8 mouse cellular contexts compared by ENCODE assay signal in genomic region chr2:144333138-144333842, GRCm38 (mm10). TPM values are rescaled to one million over a fixed set of nuclear protein-coding genes. Genes with fewer than 3 reads are reported as not detected.
A peak's percentile ranks its signal among the peaks of the same experiment; 100 is the strongest.
DNase-seq lines count a peak whose midpoint lies in the region; ATAC-seq lines count a peak whose summit lies in the region.

No protein-coding gene starts in this region.

- peaks cover 68% of the 10 kb centered on the region for H3K27me3 ChIP-seq in kidney, embryonic 16.5 days (ENCODE audit: insufficient read depth, low read length)
- H3K27me3 ChIP-seq in midbrain, embryonic 11.5 days (ENCODE audit: control insufficient read depth, insufficient read depth, low read length): peaks cover 64% of the 10 kb centered on the region

- 6% methylated on average over 28 of the region's 28 CpGs for WGBS in kidney, embryonic 16.5 days
- WGBS in midbrain, embryonic 11.5 days: 7% methylated on average over 28 of the region's 28 CpGs

- no peak overlapping the region for H3K9ac ChIP-seq in kidney, embryonic 16.5 days (replicated peaks; ENCODE audit: low read length)
- peak overlapping the region; percentile 33; the same call in 1 of the 2 replicates for H3K9ac ChIP-seq in midbrain, embryonic 11.5 days (ENCODE audit: low read length)

- peak overlapping the region; percentile 99 for H3K4me2 ChIP-seq in kidney, embryonic 16.5 days (replicated peaks; ENCODE audit: low read depth, low read length)
- peak overlapping the region; percentile 40 for H3K4me2 ChIP-seq in midbrain, embryonic 11.5 days

- H3K9me3 ChIP-seq in kidney, embryonic 16.5 days (ENCODE audit: low read length): no peaks in the 10 kb centered on the region
- no peaks in the 10 kb centered on the region for H3K9me3 ChIP-seq in midbrain, embryonic 11.5 days (ENCODE audit: control insufficient read depth, low read length)

- peak; percentile 13 for DNase-seq in adrenal gland, adult 2 months
- DNase-seq in adrenal gland, postnatal 36 days: no peak
- DNase-seq in ovary, postnatal 36 days (ENCODE audit: low spot score): peak; percentile 11
- no peak for DNase-seq in ovary, adult 18-20 months (ENCODE audit: low spot score)
- DNase-seq in midbrain, embryonic 11.5 days (ENCODE audit: low spot score, missing footprints): peak; percentile 93
- no peak for DNase-seq in spleen, postnatal 14 days (ENCODE audit: low spot score in 2 of 2)
- DNase-seq in thymus, postnatal 10 days (ENCODE audit: low spot score in 2 of 2): no peak

- no peak overlapping the region for H3K27ac ChIP-seq in kidney, embryonic 16.5 days (ENCODE audit: low read length)
- no peak overlapping the region for H3K27ac ChIP-seq in midbrain, embryonic 11.5 days (ENCODE audit: low read depth, low read length)

- H3K4me3 ChIP-seq in kidney, embryonic 16.5 days (ENCODE audit: low read length): peak overlapping the region; percentile 59
- H3K4me3 ChIP-seq in midbrain, embryonic 11.5 days (ENCODE audit: low read depth, low read length): peak overlapping the region; percentile 19

- peaks cover 39% of the 10 kb centered on the region for H3K4me1 ChIP-seq in kidney, embryonic 16.5 days (ENCODE audit: insufficient read depth, low read length)
- peaks cover 20% of the 10 kb centered on the region for H3K4me1 ChIP-seq in midbrain, embryonic 11.5 days (ENCODE audit: control insufficient read depth, insufficient read depth, low read length)

- no peaks in the 10 kb centered on the region for H3K36me3 ChIP-seq in kidney, embryonic 16.5 days (ENCODE audit: insufficient read depth, low read length)
- no peaks in the 10 kb centered on the region for H3K36me3 ChIP-seq in midbrain, embryonic 11.5 days (ENCODE audit: control insufficient read depth, insufficient read depth, low read length)

- ATAC-seq in kidney, embryonic 16.5 days (ENCODE audit: low FRiP score, low TSS enrichment): 0 out of 2 replicates have a peak, but pooled peaks have one; percentile 7
- ATAC-seq in midbrain, embryonic 11.5 days (ENCODE audit: low FRiP score): no peak

RNA-seq across cellular contexts. Expression of gene Ovol2, which starts 1.3 kb away (rescaled TPM):
- not detected for total RNA-seq in adrenal gland, adult 2 months (2021)
- polyA plus RNA-seq in adrenal gland, adult 2 months (2012; rRNA removed): not detected in 2 replicates
- total RNA-seq in adrenal gland, postnatal 36 days (2021): not detected
- polyA plus RNA-seq in kidney, embryonic 16.5 days (2015; fragmentation: Nextera tagmentation; extraction: Ambion mirVana): 1.1 and 1.2 TPM in 2 replicates
- polyA plus RNA-seq in midbrain, embryonic 11.5 days (2014; fragmentation: Nextera tagmentation; extraction: Ambion mirVana): 0.29 TPM in 1 of 2 replicates, not detected in the other

RNA-seq across cellular contexts. Expression of gene Kat14, which starts 35.5 kb away (rescaled TPM):
- 10 to 100 TPM; 24.5 to 25.7 TPM for total RNA-seq in adrenal gland, adult 2 months (2021)
- 11.2 and 13.7 TPM in 2 replicates for polyA plus RNA-seq in adrenal gland, adult 2 months (2012; rRNA removed)
- 10 to 100 TPM; 21.4 to 29.6 TPM for total RNA-seq in adrenal gland, postnatal 36 days (2021)
- polyA plus RNA-seq in kidney, embryonic 16.5 days (2015; fragmentation: Nextera tagmentation; extraction: Ambion mirVana): 52.5 and 57.0 TPM in 2 replicates
- polyA plus RNA-seq in midbrain, embryonic 11.5 days (2014; fragmentation: Nextera tagmentation; extraction: Ambion mirVana): 31.1 and 36.8 TPM in 2 replicates

RNA-seq across cellular contexts. Expression of gene Pet117, which starts 35.5 kb away (rescaled TPM):
- total RNA-seq in adrenal gland, adult 2 months (2021): 1 to 10 TPM; 2.4 to 6.8 TPM
- not detected in 2 replicates for polyA plus RNA-seq in adrenal gland, adult 2 months (2012; rRNA removed)
- total RNA-seq in adrenal gland, postnatal 36 days (2021): 1 to 10 TPM; 3.2 to 6.4 TPM
- polyA plus RNA-seq in kidney, embryonic 16.5 days (2015; fragmentation: Nextera tagmentation; extraction: Ambion mirVana): 0.56 TPM in 1 of 2 replicates, not detected in the other
- 1.4 TPM in 1 of 2 replicates, not detected in the other for polyA plus RNA-seq in midbrain, embryonic 11.5 days (2014; fragmentation: Nextera tagmentation; extraction: Ambion mirVana)

Comparison
In these comparisons a context has a peak if more than half of its experiments do, and no peak if none do; other contexts are left out.
1. DNase-seq: peak in adrenal gland, adult 2 months (single experiment), ovary, postnatal 36 days (single experiment) and midbrain, embryonic 11.5 days (single experiment); none in adrenal gland, postnatal 36 days (0 of 2), ovary, adult 18-20 months (single experiment), spleen, postnatal 14 days (0 of 2) and thymus, postnatal 10 days (0 of 2).